Mouse (Mus musculus): ENCODE measurements around the gene Asphd1. TPM values are rescaled to one million over a fixed set of nuclear protein-coding genes. Genes with fewer than 3 reads are reported as not detected.

Gene Asphd1
- polyA plus RNA-seq (2014; fragmentation: Illumina TruSeq; extraction: RNeasy Lipid Tissue Mini Kit (QIAGEN cat#74804); ENCODE audit: low read depth, low replicate concordance), result not detected

GRCm38 (mm10) chr7:126949403-126949792 is at the start of gene Asphd1:
Asphd1 (minus strand) TSS chr7:126949582.

DNA sequence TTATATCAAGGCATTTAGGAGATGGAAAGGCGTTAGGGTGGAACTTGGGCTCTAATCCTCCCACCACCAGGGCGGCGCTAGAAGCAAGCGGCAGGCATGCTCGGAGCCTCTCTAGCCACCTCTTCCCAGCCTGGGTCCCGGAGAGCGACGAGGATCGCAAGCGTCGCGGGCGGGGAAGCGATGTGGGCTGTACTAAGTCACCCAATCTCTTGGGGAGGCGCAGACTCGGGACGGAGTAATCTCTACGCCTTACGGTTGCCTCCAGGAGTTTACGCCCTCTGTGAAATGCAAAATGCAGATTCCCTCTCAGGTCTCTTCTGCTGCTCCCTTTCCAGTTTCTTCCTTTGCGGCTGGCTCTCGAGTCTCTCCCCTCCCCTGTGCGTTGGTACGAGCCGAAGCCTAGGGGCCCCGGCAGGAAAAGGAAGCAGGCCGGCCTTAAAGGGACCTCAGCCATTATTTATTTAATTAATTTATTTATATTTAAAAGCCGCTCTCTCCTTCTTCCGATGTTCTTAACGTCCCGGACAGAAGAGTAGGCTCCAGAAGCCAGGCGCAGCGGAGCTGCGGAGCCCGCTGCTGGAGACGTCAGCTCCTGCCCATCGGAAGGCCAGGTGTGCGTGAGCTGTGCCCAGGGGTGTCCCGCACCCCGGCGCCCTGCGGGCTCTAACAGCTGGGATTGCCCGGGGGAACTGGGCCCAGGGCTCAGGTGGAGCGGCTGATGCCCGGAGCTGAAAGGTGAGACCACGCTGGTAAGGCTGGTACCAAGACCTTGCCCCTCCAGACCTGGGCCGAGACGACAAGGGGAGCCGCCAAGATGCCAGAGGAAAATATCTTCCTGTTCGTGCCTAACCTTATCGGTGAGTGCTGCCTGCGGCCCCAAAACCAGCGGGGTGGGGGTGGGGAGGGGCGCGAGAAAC is 26.8 kb upstream of the Asphd1 start, which contains the start of gene Cdiptos:
Cdiptos (minus strand) TSS at position 149 of the 917 bp plus-strand sequence.

DNA sequence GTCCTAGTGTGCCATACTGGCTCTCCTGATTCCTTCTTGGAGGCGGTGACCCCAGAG is 26.3 kb upstream of the Asphd1 start, which contains the start of gene Cdipt:
Cdipt (plus strand) TSS at position 22 of the 57 bp plus-strand sequence.

DNA sequence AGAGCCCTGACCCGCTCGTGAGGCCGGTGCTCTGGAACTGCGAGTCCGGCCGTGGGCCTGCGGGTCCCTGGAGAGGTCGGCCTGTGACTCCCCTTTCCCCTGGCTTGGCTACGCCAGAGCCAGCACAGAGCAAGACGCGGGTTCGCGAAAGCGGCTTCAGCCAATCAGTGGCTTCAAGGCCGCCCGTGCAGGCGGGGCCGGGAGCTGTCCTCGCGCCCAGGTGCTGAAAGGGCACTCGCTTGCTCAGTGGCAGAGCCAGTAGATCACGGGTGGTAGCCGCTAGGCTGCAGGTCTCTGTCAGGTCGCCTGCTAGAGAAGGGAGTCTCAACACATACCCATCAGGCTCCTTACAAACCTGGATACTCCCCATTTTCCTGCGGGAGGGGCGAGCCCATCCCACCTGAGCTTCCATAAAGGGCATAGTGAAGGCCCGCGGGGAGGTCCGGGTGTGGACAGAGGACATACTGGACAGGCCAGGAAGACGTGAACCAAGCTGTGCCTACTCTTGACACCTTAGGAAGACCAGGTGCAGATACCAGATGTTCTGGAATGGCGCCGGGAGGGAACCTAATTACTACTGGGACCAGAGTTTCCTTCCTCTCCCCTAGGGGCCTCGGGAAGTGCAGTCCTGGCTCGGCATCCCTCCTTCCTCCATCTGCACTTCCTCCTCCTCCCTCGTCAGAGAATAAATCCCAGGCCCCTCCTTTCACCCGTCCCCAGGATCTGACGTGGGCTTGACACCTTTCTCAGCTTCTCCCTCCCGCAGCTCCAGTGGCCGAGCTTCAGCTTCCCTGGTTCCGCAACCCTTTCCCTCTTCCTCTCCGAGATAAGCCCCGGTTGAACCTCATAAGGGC is 638 bp upstream of the Asphd1 start, which contains the start of gene Sez6l2:
Sez6l2 (plus strand) TSS at position 771 of the 854 bp plus-strand sequence.

DNA sequence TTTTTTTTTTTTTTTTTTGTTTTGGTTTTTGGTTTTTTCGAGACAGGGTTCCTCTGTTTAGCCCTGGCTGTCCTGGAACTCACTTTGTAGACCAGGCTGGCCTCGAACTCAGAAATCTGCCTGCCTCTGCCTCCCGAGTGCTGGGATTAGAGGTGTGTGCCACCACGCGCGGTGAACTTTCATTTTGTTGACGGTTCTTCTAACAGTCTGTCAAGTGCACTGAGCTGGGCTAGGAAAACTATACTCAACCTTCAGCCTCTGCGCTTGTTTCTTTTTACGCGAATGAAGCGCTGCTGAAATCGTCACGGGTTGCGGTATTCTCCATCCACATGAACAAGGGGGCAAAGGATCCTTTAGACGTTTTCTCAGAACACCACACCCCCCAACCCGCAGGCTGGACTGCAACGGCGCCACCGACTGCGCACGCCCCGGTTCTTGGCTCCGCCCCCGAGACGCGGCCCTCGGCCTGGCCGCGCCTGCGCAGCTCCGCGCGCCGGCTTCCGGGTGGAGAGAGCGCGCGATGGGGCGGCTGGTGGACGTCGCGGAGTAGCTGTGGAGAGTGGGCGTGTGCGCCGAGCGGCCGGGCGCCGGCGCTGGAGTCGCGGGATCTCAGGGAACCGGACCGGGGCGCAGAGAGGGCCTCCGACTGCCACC is 20.9 kb downstream of the Asphd1 start, which contains the start of gene Kctd13:
Kctd13 (plus strand) TSS at position 496 of the 654 bp plus-strand sequence.

DNA sequence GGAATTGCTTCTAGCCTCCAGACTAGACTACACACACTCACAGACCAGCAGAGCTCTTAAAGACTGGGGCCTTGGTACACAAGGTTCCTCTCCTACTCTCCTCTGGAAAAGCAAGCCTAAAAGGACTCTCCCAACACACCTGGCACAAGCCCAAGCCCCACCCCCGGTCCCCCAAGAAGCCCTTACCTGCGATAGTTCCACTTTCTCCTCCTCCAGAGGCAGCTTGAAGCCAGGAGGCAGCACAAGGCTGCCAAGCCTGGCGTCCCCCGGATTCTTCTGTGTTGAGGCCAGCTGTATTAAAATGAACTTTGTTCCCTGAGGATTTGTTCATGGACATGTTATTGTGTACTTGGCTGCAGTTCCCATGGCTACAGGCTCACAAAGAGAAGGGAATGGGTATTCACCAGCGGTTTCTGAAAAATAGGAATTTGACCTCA is 26.7 kb downstream of the Asphd1 start, which contains the start of gene Tmem219:
Tmem219 (minus strand) TSS at position 294 of the 437 bp plus-strand sequence.

Other genes starting within 250 kb of the Asphd1 start
- gene Coro1a, start 241.8 kb downstream of the Asphd1 start, polyA plus RNA-seq (2014; fragmentation: Illumina TruSeq; extraction: RNeasy Lipid Tissue Mini Kit (QIAGEN cat#74804); ENCODE audit: low read depth, low replicate concordance), result 8.3 TPM
- gene Mapk3, start 190.0 kb downstream of the Asphd1 start, polyA plus RNA-seq (2014; fragmentation: Illumina TruSeq; extraction: RNeasy Lipid Tissue Mini Kit (QIAGEN cat#74804); ENCODE audit: low read depth, low replicate concordance), result 60.7 TPM
- gene Gdpd3, start 183.2 kb downstream of the Asphd1 start, polyA plus RNA-seq (2014; fragmentation: Illumina TruSeq; extraction: RNeasy Lipid Tissue Mini Kit (QIAGEN cat#74804); ENCODE audit: low read depth, low replicate concordance), result 3.2 TPM
- gene Ypel3, start 172.6 kb downstream of the Asphd1 start, polyA plus RNA-seq (2014; fragmentation: Illumina TruSeq; extraction: RNeasy Lipid Tissue Mini Kit (QIAGEN cat#74804); ENCODE audit: low read depth, low replicate concordance), result 118 TPM
- 1.6 TPM for gene Tbx6, start 168.1 kb downstream of the Asphd1 start, polyA plus RNA-seq (2014; fragmentation: Illumina TruSeq; extraction: RNeasy Lipid Tissue Mini Kit (QIAGEN cat#74804); ENCODE audit: low read depth, low replicate concordance)
- gene Ppp4c, start 157.1 kb downstream of the Asphd1 start, polyA plus RNA-seq (2014; fragmentation: Illumina TruSeq; extraction: RNeasy Lipid Tissue Mini Kit (QIAGEN cat#74804); ENCODE audit: low read depth, low replicate concordance), result 43.4 TPM
- gene Fam57b, start 151.9 kb downstream of the Asphd1 start, polyA plus RNA-seq (2014; fragmentation: Illumina TruSeq; extraction: RNeasy Lipid Tissue Mini Kit (QIAGEN cat#74804); ENCODE audit: low read depth, low replicate concordance), result 7.6 TPM
- not detected for gene 4930451I11Rik, start 117.9 kb downstream of the Asphd1 start, polyA plus RNA-seq (2014; fragmentation: Illumina TruSeq; extraction: RNeasy Lipid Tissue Mini Kit (QIAGEN cat#74804); ENCODE audit: low read depth, low replicate concordance)
- not detected for gene Doc2a, start 102.2 kb downstream of the Asphd1 start, polyA plus RNA-seq (2014; fragmentation: Illumina TruSeq; extraction: RNeasy Lipid Tissue Mini Kit (QIAGEN cat#74804); ENCODE audit: low read depth, low replicate concordance)
- 22.7 TPM for gene Hirip3, start 87.6 kb downstream of the Asphd1 start, polyA plus RNA-seq (2014; fragmentation: Illumina TruSeq; extraction: RNeasy Lipid Tissue Mini Kit (QIAGEN cat#74804); ENCODE audit: low read depth, low replicate concordance)
- 18.7 TPM for gene Ino80e, start 87.2 kb downstream of the Asphd1 start, polyA plus RNA-seq (2014; fragmentation: Illumina TruSeq; extraction: RNeasy Lipid Tissue Mini Kit (QIAGEN cat#74804); ENCODE audit: low read depth, low replicate concordance)
- gene Taok2, start 64.9 kb downstream of the Asphd1 start, polyA plus RNA-seq (2014; fragmentation: Illumina TruSeq; extraction: RNeasy Lipid Tissue Mini Kit (QIAGEN cat#74804); ENCODE audit: low read depth, low replicate concordance), result 41.9 TPM
- 19.1 TPM for gene Tmem219, start 26.7 kb downstream of the Asphd1 start, polyA plus RNA-seq (2014; fragmentation: Illumina TruSeq; extraction: RNeasy Lipid Tissue Mini Kit (QIAGEN cat#74804); ENCODE audit: low read depth, low replicate concordance)
- 7.8 TPM for gene Kctd13, start 20.7 kb downstream of the Asphd1 start, polyA plus RNA-seq (2014; fragmentation: Illumina TruSeq; extraction: RNeasy Lipid Tissue Mini Kit (QIAGEN cat#74804); ENCODE audit: low read depth, low replicate concordance)
- gene Sez6l2, start 981 bp upstream of the Asphd1 start, polyA plus RNA-seq (2014; fragmentation: Illumina TruSeq; extraction: RNeasy Lipid Tissue Mini Kit (QIAGEN cat#74804); ENCODE audit: low read depth, low replicate concordance), result 1.6 TPM
- 48.9 TPM for gene Cdipt, start 26.3 kb upstream of the Asphd1 start, polyA plus RNA-seq (2014; fragmentation: Illumina TruSeq; extraction: RNeasy Lipid Tissue Mini Kit (QIAGEN cat#74804); ENCODE audit: low read depth, low replicate concordance)
- 0.63 TPM for gene Cdiptos, start 26.5 kb upstream of the Asphd1 start, polyA plus RNA-seq (2014; fragmentation: Illumina TruSeq; extraction: RNeasy Lipid Tissue Mini Kit (QIAGEN cat#74804); ENCODE audit: low read depth, low replicate concordance)
- gene Mvp, start 65.0 kb upstream of the Asphd1 start, polyA plus RNA-seq (2014; fragmentation: Illumina TruSeq; extraction: RNeasy Lipid Tissue Mini Kit (QIAGEN cat#74804); ENCODE audit: low read depth, low replicate concordance), result 38.1 TPM
- gene Pagr1b, start 66.9 kb upstream of the Asphd1 start, polyA plus RNA-seq (2014; fragmentation: Illumina TruSeq; extraction: RNeasy Lipid Tissue Mini Kit (QIAGEN cat#74804); ENCODE audit: low read depth, low replicate concordance), result 0.86 TPM
- not detected for gene Pagr1a, start 67.8 kb upstream of the Asphd1 start, polyA plus RNA-seq (2014; fragmentation: Illumina TruSeq; extraction: RNeasy Lipid Tissue Mini Kit (QIAGEN cat#74804); ENCODE audit: low read depth, low replicate concordance)
- 35.1 TPM for gene Gm42742, start 71.5 kb upstream of the Asphd1 start, polyA plus RNA-seq (2014; fragmentation: Illumina TruSeq; extraction: RNeasy Lipid Tissue Mini Kit (QIAGEN cat#74804); ENCODE audit: low read depth, low replicate concordance)
- gene Prrt2, start 71.6 kb upstream of the Asphd1 start, polyA plus RNA-seq (2014; fragmentation: Illumina TruSeq; extraction: RNeasy Lipid Tissue Mini Kit (QIAGEN cat#74804); ENCODE audit: low read depth, low replicate concordance), result 2.0 TPM
- gene Maz, start 77.5 kb upstream of the Asphd1 start, polyA plus RNA-seq (2014; fragmentation: Illumina TruSeq; extraction: RNeasy Lipid Tissue Mini Kit (QIAGEN cat#74804); ENCODE audit: low read depth, low replicate concordance), result 59.5 TPM
- gene Kif22, start 92.9 kb upstream of the Asphd1 start, polyA plus RNA-seq (2014; fragmentation: Illumina TruSeq; extraction: RNeasy Lipid Tissue Mini Kit (QIAGEN cat#74804); ENCODE audit: low read depth, low replicate concordance), result 0.24 TPM
- gene Zg16, start 137.7 kb upstream of the Asphd1 start, polyA plus RNA-seq (2014; fragmentation: Illumina TruSeq; extraction: RNeasy Lipid Tissue Mini Kit (QIAGEN cat#74804); ENCODE audit: low read depth, low replicate concordance), result not detected
- gene AI467606, start 141.8 kb upstream of the Asphd1 start, polyA plus RNA-seq (2014; fragmentation: Illumina TruSeq; extraction: RNeasy Lipid Tissue Mini Kit (QIAGEN cat#74804); ENCODE audit: low read depth, low replicate concordance), result 2.1 TPM
- gene Qprt, start 172.6 kb upstream of the Asphd1 start, polyA plus RNA-seq (2014; fragmentation: Illumina TruSeq; extraction: RNeasy Lipid Tissue Mini Kit (QIAGEN cat#74804); ENCODE audit: low read depth, low replicate concordance), result not detected
- gene Spn, start 188.2 kb upstream of the Asphd1 start, polyA plus RNA-seq (2014; fragmentation: Illumina TruSeq; extraction: RNeasy Lipid Tissue Mini Kit (QIAGEN cat#74804); ENCODE audit: low read depth, low replicate concordance), result 0.37 TPM
- 39.2 TPM for gene Cd2bp2, start 246.5 kb upstream of the Asphd1 start, polyA plus RNA-seq (2014; fragmentation: Illumina TruSeq; extraction: RNeasy Lipid Tissue Mini Kit (QIAGEN cat#74804); ENCODE audit: low read depth, low replicate concordance)

Data from heart, adult 10 weeks (tissue).